Mouse (Mus musculus): Measurements from ENCODE around the gene Hoxd11. TPM values are rescaled to one million over a fixed set of nuclear protein-coding genes. Genes with fewer than 3 reads are reported as not detected.

Gene Hoxd11
- polyA plus RNA-seq, 1 experiment from 2014 or later: 31.0 TPM

GRCm38 (mm10) chr2:74735851-74736687, 56.7 kb downstream of the Hoxd11 start:
- H3K4me1 ChIP-seq: peaks cover 100% of the 10 kb centered on the region
- WGBS: 1% methylated on average over 42 of the region's 42 CpGs
- DNase-seq (ENCODE audit: low spot score): peak; percentile 69
- H3K4me3 ChIP-seq: peak overlapping the region; percentile 48
- peaks cover 92% of the 10 kb centered on the region for H3K27me3 ChIP-seq (ENCODE audit: low read depth, poor library complexity, severe bottlenecking)
- peak overlapping the region; percentile 80 for H3K27ac ChIP-seq
- peaks cover 4% of the 10 kb centered on the region; the same call in 1 of the 2 replicates for H3K36me3 ChIP-seq
- H3K9me3 ChIP-seq (replicated peaks): no peaks in the 10 kb centered on the region

MicroRNAs within 50 kb of the gene (microRNA counts, 519-probe panel; counts per million panel counts)
- 7,276 counts per million, percentile 97 among the panel's probes with 10 or more counts for microRNA mmu-miR-10b

Small RNA genes lying within 50 kb of the gene (microRNA-seq; reads per million reads assigned to microRNA genes)
- gene Gm44463: not detected
- gene Mir10b: 87,786 reads per million, percentile 99 among the genes with 10 or more reads in this experiment

Other genes with a start within 250 kb of the Hoxd11 start
- gene Lnpk, start 100.1 kb upstream of the Hoxd11 start, polyA plus RNA-seq (2016; fragmentation: Nextera tagmentation; extraction: Ambion mirVana): 26.5 and 35.1 TPM in 2 replicates
- gene Evx2, start 20.0 kb upstream of the Hoxd11 start, polyA plus RNA-seq (2016; fragmentation: Nextera tagmentation; extraction: Ambion mirVana): 0.84 TPM in 1 of 2 replicates, not detected in the other
- 9.3 and 17.8 TPM in 2 replicates for gene Hoxd13, start 11.2 kb upstream of the Hoxd11 start, polyA plus RNA-seq (2016; fragmentation: Nextera tagmentation; extraction: Ambion mirVana)
- 26.0 and 44.8 TPM in 2 replicates for gene Hoxd12, start 4.5 kb upstream of the Hoxd11 start, polyA plus RNA-seq (2016; fragmentation: Nextera tagmentation; extraction: Ambion mirVana)
- gene Hoxd10, start 12.4 kb downstream of the Hoxd11 start, polyA plus RNA-seq (2016; fragmentation: Nextera tagmentation; extraction: Ambion mirVana): 51.1 and 68.0 TPM in 2 replicates
- gene Hoxd9, start 18.2 kb downstream of the Hoxd11 start, polyA plus RNA-seq (2016; fragmentation: Nextera tagmentation; extraction: Ambion mirVana): 38.0 and 52.3 TPM in 2 replicates
- gene Hoxd8, start 25.1 kb downstream of the Hoxd11 start, polyA plus RNA-seq (2016; fragmentation: Nextera tagmentation; extraction: Ambion mirVana): 11.6 and 17.4 TPM in 2 replicates
- 1.4 and 3.0 TPM in 2 replicates for gene Hoxd3, start 32.4 kb downstream of the Hoxd11 start, polyA plus RNA-seq (2016; fragmentation: Nextera tagmentation; extraction: Ambion mirVana)
- 1.2 and 2.3 TPM in 2 replicates for gene Hoxd4, start 32.4 kb downstream of the Hoxd11 start, polyA plus RNA-seq (2016; fragmentation: Nextera tagmentation; extraction: Ambion mirVana)
- gene Gm28230, start 47.2 kb downstream of the Hoxd11 start, polyA plus RNA-seq (2016; fragmentation: Nextera tagmentation; extraction: Ambion mirVana): 0.70 and 0.79 TPM in 2 replicates
- 0.68 and 1.2 TPM in 2 replicates for gene Hoxd1, start 83.4 kb downstream of the Hoxd11 start, polyA plus RNA-seq (2016; fragmentation: Nextera tagmentation; extraction: Ambion mirVana)
- gene Mtx2, start 146.2 kb downstream of the Hoxd11 start, polyA plus RNA-seq (2016; fragmentation: Nextera tagmentation; extraction: Ambion mirVana): 128 and 140 TPM in 2 replicates

All from limb, embryonic 10.5 days (tissue).